In genomic region chr1:43245014-43245413, GRCm38 (mm10) we compare ENCODE assay signal across 17 mouse cellular contexts. TPM values are rescaled to one million over a fixed set of nuclear protein-coding genes. Genes with fewer than 3 reads are reported as not detected.
DNase-seq lines count a peak whose midpoint lies in the region; ATAC-seq and TF ChIP-seq lines count a peak whose summit lies in the region.
"Had no signal": no experiment of that assay in that cellular context is flagged by ENCODE, and none has a peak within 500 bp of the region (broad histone marks: within the 10 kb centered on the region; RNA-seq: fewer than 3 reads in every experiment).

No protein-coding gene starts in this region.

- intact Hi-C loops in gastrocnemius, postnatal 14 days (cut with DNase I; ENCODE audit: low total_unique reads) = loop anchor here (5.0 kb wide), 1 partner anchor 78 kb away; no protein-coding TSS in a partner anchor

- no peak overlapping the region for H3K4me2 ChIP-seq in limb, embryonic 13.5 days (replicated peaks)
- H3K4me2 ChIP-seq: forebrain, embryonic 12.5 days; heart, embryonic 15.5 days; hindbrain, embryonic 15.5 days; limb, embryonic 12.5 days; liver, embryonic 15.5 days had no signal

- WGBS in limb, embryonic 13.5 days = 55% methylated on average over 2 of the region's 2 CpGs
- WGBS in limb, embryonic 10.5 days = 84% methylated on average over 2 of the region's 2 CpGs
- WGBS in cerebellum, adult 2 months = 25% methylated on average over 2 of the region's 2 CpGs

- TF ChIP-seq CTCF in cerebellum, adult 2 months (IDR thresholded peaks at IDR 0.05; ENCODE audit: borderline replicate concordance, insufficient read depth, low read depth, low read length) = no peak

- no peak for TF ChIP-seq POLR2A in cerebellum, adult 2 months (IDR thresholded peaks at IDR 0.05; ENCODE audit: borderline replicate concordance, insufficient read depth, low read length)

- 0 out of 2 replicates have a peak, but pooled peaks cover 2% of the 10 kb centered on the region for H3K4me1 ChIP-seq in limb, embryonic 13.5 days
- no peaks in the 10 kb centered on the region for H3K4me1 ChIP-seq in limb, embryonic 10.5 days
- no peaks in the 10 kb centered on the region for H3K4me1 ChIP-seq in cerebellum, adult 2 months (ENCODE audit: control insufficient read depth, insufficient read depth, low read length)
- H3K4me1 ChIP-seq: forebrain, embryonic 12.5 days; hindbrain, embryonic 15.5 days; limb, embryonic 12.5 days; liver, embryonic 15.5 days had no signal

- H3K9ac ChIP-seq in limb, embryonic 13.5 days = no peak overlapping the region
- H3K9ac ChIP-seq: forebrain, embryonic 12.5 days; heart, embryonic 15.5 days; hindbrain, embryonic 15.5 days; limb, embryonic 12.5 days; liver, embryonic 15.5 days had no signal

- no peak overlapping the region for H3K4me3 ChIP-seq in limb, embryonic 13.5 days
- H3K4me3 ChIP-seq in limb, embryonic 10.5 days = no peak overlapping the region
- H3K4me3 ChIP-seq in cerebellum, adult 2 months (replicated peaks; ENCODE audit: insufficient read depth, low read depth, low read length) = no peak overlapping the region
- H3K4me3 ChIP-seq: forebrain, embryonic 12.5 days; heart, embryonic 15.5 days; hindbrain, embryonic 15.5 days; limb, embryonic 12.5 days; liver, embryonic 15.5 days had no signal

- DNase-seq in gastrocnemius, postnatal 14 days = peak; percentile 29
- no peak for DNase-seq in gastrocnemius, adult 8-10 months (ENCODE audit: low spot score in 2 of 2)
- DNase-seq in limb, embryonic 10.5 days (ENCODE audit: low spot score) = no peak
- peak; percentile 33 for DNase-seq in brain, adult 2 months (ENCODE audit: low read depth, low spot score)
- peak; percentile 34 to 54 for DNase-seq in kidney, postnatal 36 days
- DNase-seq in cerebellum, postnatal 14 days = no peak
- DNase-seq in cerebellum, adult 2 months = no peak
- DNase-seq: cerebellum, adult 9-11 months; layer of hippocampus, adult 9-11 months; lung, postnatal 10 days; thymus, postnatal 4 days had no signal

- no peaks in the 10 kb centered on the region for H3K9me3 ChIP-seq in limb, embryonic 13.5 days
- H3K9me3 ChIP-seq in limb, embryonic 10.5 days (replicated peaks) = no peaks in the 10 kb centered on the region
- H3K9me3 ChIP-seq: forebrain, embryonic 12.5 days; heart, embryonic 15.5 days; hindbrain, embryonic 15.5 days; limb, embryonic 12.5 days; liver, embryonic 15.5 days had no signal

- H3K27me3 ChIP-seq in limb, embryonic 13.5 days = no peaks in the 10 kb centered on the region
- no peaks in the 10 kb centered on the region for H3K27me3 ChIP-seq in limb, embryonic 10.5 days (ENCODE audit: low read depth, poor library complexity, severe bottlenecking)
- no peaks in the 10 kb centered on the region for H3K27me3 ChIP-seq in cerebellum, adult 2 months (ENCODE audit: control insufficient read depth, insufficient read depth, low read length)
- H3K27me3 ChIP-seq: forebrain, embryonic 12.5 days; heart, embryonic 15.5 days; hindbrain, embryonic 15.5 days; limb, embryonic 12.5 days; liver, embryonic 15.5 days had no signal

- no peak overlapping the region for H3K27ac ChIP-seq in limb, embryonic 13.5 days
- H3K27ac ChIP-seq in limb, embryonic 10.5 days = no peak overlapping the region
- no peak overlapping the region for H3K27ac ChIP-seq in cerebellum, adult 2 months (ENCODE audit: insufficient read depth, low read length)
- H3K27ac ChIP-seq: forebrain, embryonic 12.5 days; heart, embryonic 15.5 days; hindbrain, embryonic 15.5 days; limb, embryonic 12.5 days; liver, embryonic 15.5 days had no signal

- no peaks in the 10 kb centered on the region for H3K36me3 ChIP-seq in limb, embryonic 13.5 days
- no peaks in the 10 kb centered on the region for H3K36me3 ChIP-seq in limb, embryonic 10.5 days
- H3K36me3 ChIP-seq: forebrain, embryonic 12.5 days; heart, embryonic 15.5 days; hindbrain, embryonic 15.5 days; limb, embryonic 12.5 days; liver, embryonic 15.5 days had no signal

- ATAC-seq in limb, embryonic 13.5 days (ENCODE audit: low FRiP score, low read depth) = peak; percentile 40; the same call in 1 of the 2 replicates

RNA-seq across cellular contexts. Expression of gene Fhl2, which starts 48.2 kb away (rescaled TPM):
- 10 to 100 TPM in 1 of 2 experiments, 1 to 10 TPM in 1; 6.5 to 11.0 TPM for total RNA-seq in gastrocnemius, postnatal 14 days (2021)
- total RNA-seq in gastrocnemius, adult 8-10 months (2022) = 1 to 10 TPM; 2.8 to 6.0 (median 3.4) TPM
- polyA plus RNA-seq in limb, embryonic 13.5 days (2015; fragmentation: Nextera tagmentation; extraction: Ambion mirVana) = 18.3 and 19.1 TPM in 2 replicates
- 4.8 and 9.1 TPM in 2 replicates for polyA plus RNA-seq in limb, embryonic 10.5 days (2016; fragmentation: Nextera tagmentation; extraction: Ambion mirVana)
- polyA plus RNA-seq in cerebellum, adult 2 months (2012; rRNA removed) = 5.5 and 6.2 TPM in 2 replicates

Comparison
In these comparisons a context has a peak if more than half of its experiments do, and no peak if none do; other contexts are left out.
1. DNase-seq: peak in gastrocnemius, postnatal 14 days (single experiment), brain, adult 2 months (single experiment) and kidney, postnatal 36 days (2 of 2); none in gastrocnemius, adult 8-10 months (0 of 2), limb, embryonic 10.5 days (single experiment), cerebellum, postnatal 14 days (0 of 2) and cerebellum, adult 2 months (0 of 2).